23 mouse cellular contexts compared by ENCODE assay signal in the genomic region with DNA sequence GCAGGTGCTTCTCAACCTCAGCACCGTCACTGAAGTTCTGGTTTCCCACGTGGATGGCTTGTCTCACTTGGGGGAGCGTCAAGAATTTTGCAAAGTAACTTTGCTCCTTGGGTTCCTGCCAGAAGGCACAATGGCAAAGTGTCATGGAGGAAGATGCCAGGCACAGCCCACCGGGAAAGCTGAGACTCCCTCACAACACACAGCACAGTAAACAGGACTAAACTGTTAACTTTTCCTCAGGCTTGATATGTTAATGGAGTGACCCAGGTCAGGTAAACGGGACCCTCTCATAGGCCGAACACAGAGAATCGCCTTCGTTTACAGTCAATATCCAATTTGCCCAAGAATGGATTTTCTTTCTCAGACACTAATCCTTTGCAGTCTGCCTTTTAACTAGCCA. TPM values are rescaled to one million over a fixed set of nuclear protein-coding genes. Genes with fewer than 3 reads are reported as not detected.
"Had no signal": no experiment of that assay in that cellular context is flagged by ENCODE, and none has a peak within 500 bp of the region (broad histone marks: within the 10 kb centered on the region; RNA-seq: fewer than 3 reads in every experiment).

No protein-coding gene starts in this region.

- H3K36me3 ChIP-seq: liver, embryonic 12.5 days; midbrain, embryonic 10.5 days; midbrain, embryonic 13.5 days; midbrain, embryonic 15.5 days; neural tube, embryonic 13.5 days; neural tube, embryonic 15.5 days; stomach, embryonic 15.5 days had no signal

- H3K27me3 ChIP-seq: liver, embryonic 12.5 days; midbrain, embryonic 13.5 days; midbrain, embryonic 15.5 days; neural tube, embryonic 13.5 days; neural tube, embryonic 15.5 days; stomach, embryonic 15.5 days had no signal

- H3K9me3 ChIP-seq: liver, embryonic 12.5 days; midbrain, embryonic 10.5 days; midbrain, embryonic 13.5 days; midbrain, embryonic 15.5 days; neural tube, embryonic 13.5 days; neural tube, embryonic 15.5 days; stomach, embryonic 15.5 days had no signal

- DNase-seq: lung, embryonic 14.5 days; lung, postnatal 10 days; lung, postnatal 4 days; retina, postnatal 1 day; right cerebral cortex, adult 18-20 months; right cerebral cortex, postnatal 25 days; right cerebral cortex, postnatal 4 days; spleen, adult 18-20 months; thymus, adult 18-20 months; thymus, postnatal 14 days; thymus, postnatal 36 days had no signal

- H3K9ac ChIP-seq: liver, embryonic 12.5 days; liver, embryonic 14.5 days; lung, embryonic 14.5 days; midbrain, embryonic 13.5 days; midbrain, embryonic 15.5 days; neural tube, embryonic 13.5 days; neural tube, embryonic 15.5 days; stomach, embryonic 15.5 days had no signal

- H3K4me2 ChIP-seq: liver, embryonic 12.5 days; lung, embryonic 14.5 days; midbrain, embryonic 13.5 days; midbrain, embryonic 15.5 days; neural tube, embryonic 13.5 days; neural tube, embryonic 15.5 days; stomach, embryonic 15.5 days had no signal

- H3K4me1 ChIP-seq: liver, embryonic 12.5 days; midbrain, embryonic 10.5 days; midbrain, embryonic 13.5 days; midbrain, embryonic 15.5 days; neural tube, embryonic 13.5 days; neural tube, embryonic 15.5 days; stomach, embryonic 15.5 days had no signal

- H3K4me3 ChIP-seq: liver, embryonic 12.5 days; midbrain, embryonic 10.5 days; midbrain, embryonic 13.5 days; midbrain, embryonic 15.5 days; myocyte; neural tube, embryonic 13.5 days; neural tube, embryonic 15.5 days; stomach, embryonic 15.5 days had no signal

- ATAC-seq: liver, embryonic 12.5 days; midbrain, embryonic 13.5 days; midbrain, embryonic 15.5 days had no signal

- H3K27ac ChIP-seq: liver, embryonic 12.5 days; liver, embryonic 14.5 days; midbrain, embryonic 10.5 days; midbrain, embryonic 13.5 days; midbrain, embryonic 15.5 days; neural tube, embryonic 13.5 days; neural tube, embryonic 15.5 days; stomach, embryonic 15.5 days had no signal

RNA-seq across cellular contexts. Expression of gene Cpvl, which starts 53.3 kb away (rescaled TPM):
- polyA plus RNA-seq: liver, embryonic 12.5 days; liver, embryonic 14.5 days; liver, embryonic 16.5 days; midbrain, embryonic 13.5 days; midbrain, embryonic 15.5 days; myocyte; neural tube, embryonic 11.5 days; neural tube, embryonic 13.5 days; thymus, postnatal 0 days had no signal
